Mouse (Mus musculus) heart, adult 2 months (tissue): ENCODE data around the gene Nfkb1. TPM values are rescaled to one million over a fixed set of nuclear protein-coding genes. Genes with fewer than 3 reads are reported as not detected.

ENCODE experiments used
- DNase-seq, 2 experiments: peaks; one replicate each; pipeline ENCODE4 v3.0.0; 2021
- H3K27ac ChIP-seq: fragments of 200-600 bp; 2 replicates; pipeline ENCODE4 v1.8.1; 2022
- H3K27me3 ChIP-seq: fragments of 200-500 bp; 2 replicates; pipeline ENCODE4 v1.6.1; 2012; ENCODE audit warnings: mild to moderate bottlenecking, low read length, inconsistent platforms, mixed read lengths; ENCODE audit not compliant: control insufficient read depth, insufficient read depth
- H3K36me3 ChIP-seq: fragments of 200-500 bp; 2 replicates; pipeline ENCODE4 v1.6.1; 2012; ENCODE audit warnings: low read length, inconsistent platforms; ENCODE audit not compliant: control insufficient read depth, insufficient read depth
- H3K4me1 ChIP-seq: fragments of 200-500 bp; 2 replicates; pipeline ENCODE4 v1.6.1; 2011; ENCODE audit warnings: low read length; ENCODE audit not compliant: control insufficient read depth, insufficient read depth
- H3K4me3 ChIP-seq: fragments of 200-600 bp; 2 replicates; pipeline ENCODE4 v1.8.1; 2022
- H3K79me2 ChIP-seq: fragments of 200-500 bp; replicated peaks from 2 replicates; pipeline ENCODE4 v1.6.1; 2012; ENCODE audit warnings: mild to moderate bottlenecking, inconsistent platforms, low read length, moderate library complexity, mixed read lengths; ENCODE audit not compliant: control insufficient read depth, insufficient read depth
- H3K9ac ChIP-seq: fragments of 200-500 bp; 2 replicates; pipeline ENCODE4 v1.6.1; 2012; ENCODE audit warnings: low read depth, mild to moderate bottlenecking, control low read depth, inconsistent platforms, low read length, mixed read lengths
- CTCF ChIP-seq: fragments of 200-600 bp; IDR thresholded peaks from 2 replicates; pipeline ENCODE4 v1.8.1; 2022; ENCODE audit warnings: antibody characterized with exemption, mild to moderate bottlenecking, moderate library complexity
- EP300 ChIP-seq: fragments of 200-500 bp; IDR thresholded peaks from 2 replicates; pipeline ENCODE4 v1.6.1; 2011; ENCODE audit warnings: low read depth, low read length, control low read depth; ENCODE audit not compliant: insufficient read depth
- POLR2A ChIP-seq: fragments of 200-500 bp; IDR thresholded peaks from 2 replicates; pipeline ENCODE4 v1.6.1; 2011; ENCODE audit warnings: mild to moderate bottlenecking, low read depth, low read length, control low read depth; ENCODE audit not compliant: insufficient read depth
- WGBS: fragments of 180-500 bp; shearing (Covaris S2); methylation state at CpG from one replicate; pipeline ENCODE4 v1.1.7; 2018; 5-methylcytosine and 5-hydroxymethylcytosine counted together
- intact Hi-C: fragments of 180-260 bp; cut with DNase I; formaldehyde crosslinking; loops from one replicate; pipeline ENCODE4 v1.15.1; 2025
- polyA plus RNA-seq: library from polyadenylated mRNA; depleted of rRNA; stranded (reverse); fragments of >200 nt; gene quantifications from 2 replicates; pipeline ENCODE4 v1.2.3, GENCODE M21; 2012
- total RNA-seq, 2 experiments: library from RNA; stranded (reverse); gene quantifications; 2 replicates each; pipeline ENCODE4 v1.2.3; 2021

Nfkb1 gene
- total and polyA plus RNA-seq, 3 experiments = 33.5 to 44.4 (median 33.6) TPM

GRCm38 (mm10) chr3:135568633-135569032, 122.7 kb downstream of the Nfkb1 start:
- no peak overlapping the region for H3K4me3 ChIP-seq
- intact Hi-C loops = no loop called here
- no peak overlapping the region; the same call in 1 of the 2 replicates for H3K27ac ChIP-seq
- H3K79me2 ChIP-seq = no peaks in the 10 kb centered on the region
- H3K4me1 ChIP-seq = peaks cover 17% of the 10 kb centered on the region
- 56% methylated on average over 5 of the region's 5 CpGs for WGBS
- no peak for TF ChIP-seq EP300
- TF ChIP-seq CTCF = no peak
- TF ChIP-seq POLR2A = no peak
- DNase-seq = peak in 1 of 2 experiments; percentile 45
- H3K9ac ChIP-seq = no peak overlapping the region
- peaks cover 12% of the 10 kb centered on the region for H3K36me3 ChIP-seq
- H3K27me3 ChIP-seq = no peaks in the 10 kb centered on the region

GRCm38 (mm10) chr3:135567888-135568287, 123.5 kb downstream of the Nfkb1 start:
- Histone ChIP-seq H3K4me3 (no peak overlapping the region), H3K36me3 (peaks cover 11% of the 10 kb centered on the region), H3K79me2 (no peaks in the 10 kb centered on the region), H3K4me1 (peaks cover 16% of the 10 kb centered on the region), H3K27ac (peak overlapping the region; percentile 29), H3K9ac (no peak overlapping the region), H3K27me3 (no peaks in the 10 kb centered on the region)
- TF ChIP-seq CTCF (no peak), EP300 (peak; percentile 70), POLR2A (no peak)
- WGBS = 37% methylated on average over 6 of the region's 6 CpGs
- intact Hi-C loops = no loop called here
- peak; percentile 57 to 76 for DNase-seq

- intact Hi-C loops = no loop called here
- TF ChIP-seq CTCF (no peak), EP300 (no peak)
- 70% methylated on average over 4 of the region's 4 CpGs for WGBS
- Histone ChIP-seq H3K4me1 (peaks cover 14% of the 10 kb centered on the region), H3K27me3 (no peaks in the 10 kb centered on the region), H3K9ac (no peak overlapping the region), H3K4me3 (no peak overlapping the region), H3K79me2 (no peaks in the 10 kb centered on the region), H3K27ac (no peak overlapping the region), H3K36me3 (peaks cover 10% of the 10 kb centered on the region)
- DNase-seq = no peak
These were observed 126.0 kb downstream of the Nfkb1 start for GRCm38 (mm10) chr3:135565306-135565705.

GRCm38 (mm10) chr3:135564706-135565105, 126.6 kb downstream of the Nfkb1 start:
- Histone ChIP-seq H3K36me3 (peaks cover 10% of the 10 kb centered on the region), H3K9ac (no peak overlapping the region), H3K4me1 (peaks cover 14% of the 10 kb centered on the region), H3K79me2 (no peaks in the 10 kb centered on the region), H3K27me3 (no peaks in the 10 kb centered on the region), H3K27ac (no peak overlapping the region), H3K4me3 (no peak overlapping the region)
- intact Hi-C loops = no loop called here
- TF ChIP-seq CTCF (no peak), POLR2A (no peak), EP300 (no peak)
- DNase-seq = no peak
- WGBS = 97% methylated on average over 9 of the region's 9 CpGs

- peaks cover 3% of the 10 kb centered on the region for H3K36me3 ChIP-seq
- intact Hi-C loops = no loop called here
- H3K4me1 ChIP-seq = peaks cover 6% of the 10 kb centered on the region
- H3K4me3 ChIP-seq = no peak overlapping the region
- no peak overlapping the region for H3K9ac ChIP-seq
- H3K79me2 ChIP-seq = no peaks in the 10 kb centered on the region
- no peaks in the 10 kb centered on the region for H3K27me3 ChIP-seq
- DNase-seq = no peak
- WGBS = 82% methylated on average over 17 of the region's 17 CpGs
- TF ChIP-seq CTCF = no peak
- TF ChIP-seq EP300 = no peak
- no peak for TF ChIP-seq POLR2A
- H3K27ac ChIP-seq = no peak overlapping the region
These were observed 128.1 kb downstream of the Nfkb1 start for GRCm38 (mm10) chr3:135563163-135563689.

GRCm38 (mm10) chr3:135562036-135562435, 129.3 kb downstream of the Nfkb1 start:
- Histone ChIP-seq H3K27me3 (no peaks in the 10 kb centered on the region), H3K36me3 (no peaks in the 10 kb centered on the region), H3K4me3 (no peak overlapping the region), H3K27ac (no peak overlapping the region), H3K79me2 (no peaks in the 10 kb centered on the region), H3K4me1 (no peaks in the 10 kb centered on the region), H3K9ac (no peak overlapping the region)
- TF ChIP-seq CTCF = no peak
- 77% methylated on average over 7 of the region's 7 CpGs for WGBS
- intact Hi-C loops = no loop called here
- no peak for DNase-seq
